Comparison of ENCODE assay signal across 9 mouse cellular contexts in the genomic region with DNA sequence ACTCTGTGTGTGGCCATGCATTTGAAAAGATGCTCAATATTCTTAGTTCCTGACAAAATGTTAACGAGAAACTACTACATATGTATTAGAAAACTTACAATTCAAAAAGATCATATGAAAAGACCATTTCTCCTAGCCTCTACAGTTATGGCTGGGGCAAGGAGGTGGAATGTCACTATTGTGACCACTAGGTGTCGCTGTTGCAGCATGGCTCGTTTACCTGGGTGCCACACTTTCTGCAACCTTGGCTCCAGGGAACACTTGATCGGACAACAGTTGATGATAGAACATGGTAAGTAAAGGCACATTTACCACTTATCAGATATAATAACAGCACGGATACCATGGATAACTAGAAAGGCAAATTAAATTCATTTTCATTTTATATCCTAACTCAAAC. TPM values are rescaled to one million over a fixed set of nuclear protein-coding genes. Genes with fewer than 3 reads are reported as not detected.
DNase-seq lines count a peak whose midpoint lies in the region; ATAC-seq and TF ChIP-seq lines count a peak whose summit lies in the region.
"Had no signal": no experiment of that assay in that cellular context is flagged by ENCODE, and none has a peak within 500 bp of the region (broad histone marks: within the 10 kb centered on the region; RNA-seq: fewer than 3 reads in every experiment).

No protein-coding gene starts in this region.

- DNase-seq in NIH3T3 (ENCODE audit: low read depth) = peak; percentile 90
- DNase-seq in cerebellum, adult 11-12 months = peak; percentile 48
- peak; percentile 85 for DNase-seq in forebrain, postnatal 0 days
- peak; percentile 85 for DNase-seq in hindbrain, embryonic 11.5 days (ENCODE audit: low spot score)
- peak; percentile 44 for DNase-seq in layer of hippocampus, adult 9-11 months
- peak; percentile 87 for DNase-seq in lung, postnatal 14 days
- peak; percentile 77 for DNase-seq in retina, postnatal 1 day
- DNase-seq in thymus, postnatal 4 days = peak; percentile 86

- no peaks in the 10 kb centered on the region for H3K36me3 ChIP-seq in forebrain, postnatal 0 days (ENCODE audit: insufficient read depth)
- no peaks in the 10 kb centered on the region for H3K36me3 ChIP-seq in hindbrain, embryonic 11.5 days (ENCODE audit: control insufficient read depth, insufficient read depth, low read length)

- no peak overlapping the region for H3K4me2 ChIP-seq in forebrain, postnatal 0 days (ENCODE audit: low read depth)
- H3K4me2 ChIP-seq in hindbrain, embryonic 11.5 days (replicated peaks; ENCODE audit: low read depth, low read length) = no peak overlapping the region

- H3K4me3 ChIP-seq in forebrain, postnatal 0 days (ENCODE audit: low read depth, low read length) = no peak overlapping the region
- no peak overlapping the region for H3K4me3 ChIP-seq in hindbrain, embryonic 11.5 days (ENCODE audit: low read depth, low read length)

- no peak overlapping the region for H3K27ac ChIP-seq in forebrain, postnatal 0 days (ENCODE audit: low read depth, low read length)
- no peak overlapping the region for H3K27ac ChIP-seq in hindbrain, embryonic 11.5 days (ENCODE audit: low read depth, low read length)
- H3K27ac ChIP-seq: macrophage had no signal

- no peaks in the 10 kb centered on the region for H3K4me1 ChIP-seq in forebrain, postnatal 0 days (ENCODE audit: insufficient read depth)
- H3K4me1 ChIP-seq in hindbrain, embryonic 11.5 days (replicated peaks; ENCODE audit: control insufficient read depth, insufficient read depth, low read length) = no peaks in the 10 kb centered on the region

- TF ChIP-seq CTCF in forebrain, postnatal 0 days (IDR thresholded peaks at IDR 0.05; ENCODE audit: low read depth) = peak; percentile 100

- H3K9ac ChIP-seq in forebrain, postnatal 0 days = no peak overlapping the region
- no peak overlapping the region for H3K9ac ChIP-seq in hindbrain, embryonic 11.5 days (ENCODE audit: low read depth, low read length)

- 5% methylated on average over 5 of the region's 5 CpGs for WGBS in forebrain, postnatal 0 days
- WGBS in hindbrain, embryonic 11.5 days = 15% methylated on average over 5 of the region's 5 CpGs

- peak; percentile 87 for ATAC-seq in forebrain, postnatal 0 days
- peak; percentile 75; the same call in 1 of the 2 replicates for ATAC-seq in hindbrain, embryonic 11.5 days (ENCODE audit: low FRiP score)

- H3K9me3 ChIP-seq in forebrain, postnatal 0 days (ENCODE audit: low read length) = no peaks in the 10 kb centered on the region
- H3K9me3 ChIP-seq in hindbrain, embryonic 11.5 days (ENCODE audit: control insufficient read depth, low read length) = no peaks in the 10 kb centered on the region

- H3K27me3 ChIP-seq in forebrain, postnatal 0 days (ENCODE audit: insufficient read depth, low read length) = no peaks in the 10 kb centered on the region
- H3K27me3 ChIP-seq in hindbrain, embryonic 11.5 days (ENCODE audit: control insufficient read depth, insufficient read depth, low read length) = no peaks in the 10 kb centered on the region

RNA-seq across cellular contexts. Expression of a gene that starts 51.3 kb away (rescaled TPM):
- 0.08 and 0.24 TPM in 2 replicates for total RNA-seq in forebrain, postnatal 0 days (2014; rRNA removed)
- polyA plus RNA-seq in forebrain, postnatal 0 days (2015; fragmentation: Nextera tagmentation; extraction: Ambion mirVana) = 0.09 and 0.21 TPM in 2 replicates
- 0.05 and 0.06 TPM in 2 replicates for polyA plus RNA-seq in hindbrain, embryonic 11.5 days (2014; fragmentation: Nextera tagmentation; extraction: Ambion mirVana)
